Mouse (Mus musculus): ENCODE measurements around the gene Eid3.

GRCm38 (mm10) chr10:82826516-82826915 lies 39.9 kb upstream of the Eid3 start:
- TF ChIP-seq POLR2A (IDR thresholded peaks at IDR 0.05; ENCODE audit: low read depth, low read length) (no peak), GABPA (IDR thresholded peaks at IDR 0.05; ENCODE audit: insufficient replicate concordance, low read depth, low read length) (no peak)
